Mouse (Mus musculus) left cerebral cortex, adult 8-10 months (tissue): ENCODE results near the gene Tsen15. TPM values are rescaled to one million over a fixed set of nuclear protein-coding genes. Genes with fewer than 3 reads are reported as not detected.
"Not testable (repeated sequence)": the region's sequence is repeated elsewhere in the genome, so short reads cannot be mapped to it uniquely, and the experiment has no call there.

ENCODE experiments used
- DNase-seq, 2 experiments: peaks; one replicate each; pipeline ENCODE4 v3.0.0; 2022; ENCODE audit warnings: low spot score in 2 of 2
- total RNA-seq, 4 experiments: library from RNA; stranded (reverse); gene quantifications; 2 replicates each; pipeline ENCODE4 v1.2.4; 2022

The Tsen15 gene
- total RNA-seq, 4 experiments from 2014 or later, result 31.9 to 36.0 (median 34.4) TPM

DNA sequence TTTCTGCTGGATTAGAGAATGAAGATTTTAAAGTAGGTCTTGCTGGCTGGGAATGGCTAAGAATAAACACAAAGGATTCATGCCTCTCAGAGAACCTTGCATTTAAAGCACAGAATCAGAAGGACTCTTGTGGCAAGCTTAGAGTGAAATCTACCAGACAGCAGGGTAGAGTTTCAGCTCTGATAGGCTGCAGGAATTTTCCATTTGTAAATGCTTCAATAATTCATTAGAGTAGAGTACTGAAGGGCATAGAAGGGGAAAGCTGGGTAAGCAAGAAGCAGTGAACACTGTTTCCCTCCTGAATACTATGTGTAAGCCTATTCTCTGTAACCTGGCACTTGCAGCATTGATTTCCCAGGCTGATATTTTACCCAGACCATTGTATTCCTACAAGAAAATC lies 2.8 kb upstream of the Tsen15 start:
- no peak for DNase-seq

DNA sequence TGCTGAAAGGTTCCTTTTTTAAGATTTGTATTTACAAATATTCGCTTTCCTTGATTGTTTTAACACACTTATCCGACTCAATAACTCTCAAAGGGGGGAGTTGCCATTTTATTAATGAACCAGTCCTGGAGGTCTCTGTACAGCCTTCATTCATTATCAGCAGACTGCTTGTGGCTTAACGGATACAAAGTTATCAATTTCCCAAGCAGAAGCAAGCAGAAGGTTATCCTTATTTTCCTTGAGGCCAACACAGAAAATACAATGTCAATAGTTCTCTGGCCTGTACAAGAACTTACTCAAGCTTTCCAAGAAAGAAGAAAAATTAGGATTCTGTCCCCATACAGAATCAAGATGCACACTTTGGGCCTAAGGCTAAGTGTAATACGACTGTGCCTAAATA lies 795 bp downstream of the Tsen15 start:
- not testable (repeated sequence) for DNase-seq

DNA sequence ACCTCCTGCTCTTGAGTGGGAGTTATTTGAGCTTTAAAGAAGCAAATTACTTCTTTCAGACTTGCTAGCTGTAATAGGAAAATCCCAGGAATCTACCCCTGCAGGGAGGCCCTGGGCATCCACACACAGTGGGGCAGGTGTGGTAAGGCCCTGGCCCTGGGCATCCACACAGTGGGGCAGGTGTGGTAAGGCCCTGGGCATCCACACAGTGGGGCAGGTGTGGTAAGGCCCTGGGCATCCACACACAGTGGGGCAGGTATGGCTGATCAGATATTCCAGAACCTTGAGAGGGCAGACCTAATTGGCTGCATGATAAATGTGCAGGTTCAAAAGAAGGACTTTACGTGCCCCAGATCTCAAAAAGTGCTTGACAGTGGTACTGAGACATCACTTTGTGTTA lies 1.9 kb downstream of the Tsen15 start:
- DNase-seq, result no peak

DNA sequence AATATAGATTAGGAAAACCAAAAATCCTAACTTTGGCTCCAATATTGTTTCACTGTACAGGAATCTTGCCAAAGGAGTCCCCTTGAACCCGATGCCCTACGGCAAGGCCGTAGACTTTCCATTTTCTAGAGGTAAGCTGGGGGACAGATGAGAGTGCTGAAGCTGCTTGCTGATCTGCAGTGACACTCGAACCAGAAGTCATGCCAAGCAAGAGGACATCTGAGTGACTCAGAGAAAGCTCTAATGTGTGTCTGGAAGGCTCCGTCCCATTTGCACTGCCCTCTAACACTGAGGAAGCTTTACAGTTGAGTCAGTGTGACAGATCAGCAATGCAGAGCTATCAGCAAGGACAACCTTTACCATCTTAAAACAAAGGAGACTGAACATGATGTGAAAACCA lies 8.2 kb downstream of the Tsen15 start:
- no peak for DNase-seq

DNA sequence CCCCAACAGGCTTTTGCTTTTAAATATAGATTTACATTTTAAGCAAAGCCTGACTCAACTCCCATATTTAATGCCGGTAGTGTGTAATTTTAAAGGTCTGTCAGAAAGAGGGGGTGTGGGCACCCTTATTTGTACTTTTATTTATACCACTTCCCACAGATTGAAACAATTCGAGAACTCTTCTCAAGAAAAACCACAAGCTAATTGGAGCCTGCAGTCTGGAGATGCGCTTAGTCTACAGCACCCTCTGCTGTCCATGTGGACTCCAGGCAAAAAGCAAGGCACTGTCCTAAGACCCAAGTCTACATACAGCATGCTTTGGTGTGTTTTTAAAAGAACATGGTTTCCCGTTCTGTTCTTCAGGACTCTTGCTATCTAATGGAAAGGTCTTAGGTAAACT lies 17.3 kb downstream of the Tsen15 start:
- peak; percentile 17 to 48 for DNase-seq

DNA sequence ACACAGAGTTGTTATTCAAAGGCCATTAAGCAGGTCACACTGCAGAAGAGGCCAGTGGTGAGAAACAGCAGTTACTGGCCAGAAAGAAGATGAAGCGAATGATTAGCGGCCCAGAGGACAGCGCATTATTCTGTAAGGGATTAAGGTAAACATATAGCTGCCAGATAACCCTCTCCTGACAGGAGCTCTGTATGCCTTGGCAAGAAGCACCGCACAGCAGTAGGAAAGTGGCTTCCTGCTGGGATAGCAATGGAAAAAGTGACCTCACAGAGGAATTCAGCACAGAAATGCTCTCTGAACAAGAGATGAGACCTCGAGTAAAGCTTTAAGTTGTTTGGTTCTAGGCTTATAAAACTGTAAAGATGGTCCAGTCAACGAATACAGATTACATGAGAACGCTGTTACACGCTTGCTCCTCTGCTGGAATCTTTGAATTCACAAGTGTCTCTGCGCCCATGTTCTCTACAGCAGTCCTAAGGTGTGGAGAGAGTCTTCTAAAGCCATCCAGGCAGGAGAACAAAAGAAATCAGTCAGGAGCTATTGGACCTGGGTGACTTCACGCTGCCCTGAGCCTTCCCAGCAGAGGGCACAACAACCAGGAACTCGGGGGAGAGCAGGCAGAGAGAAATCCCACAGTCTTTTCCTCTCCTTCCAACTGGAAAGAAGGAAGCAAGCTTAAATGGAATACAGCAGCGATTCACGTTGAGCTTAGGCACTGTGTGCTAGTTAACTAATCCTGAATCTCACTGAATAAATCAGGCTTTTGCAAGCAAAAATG lies 18.0 kb downstream of the Tsen15 start:
- no peak for DNase-seq

DNA sequence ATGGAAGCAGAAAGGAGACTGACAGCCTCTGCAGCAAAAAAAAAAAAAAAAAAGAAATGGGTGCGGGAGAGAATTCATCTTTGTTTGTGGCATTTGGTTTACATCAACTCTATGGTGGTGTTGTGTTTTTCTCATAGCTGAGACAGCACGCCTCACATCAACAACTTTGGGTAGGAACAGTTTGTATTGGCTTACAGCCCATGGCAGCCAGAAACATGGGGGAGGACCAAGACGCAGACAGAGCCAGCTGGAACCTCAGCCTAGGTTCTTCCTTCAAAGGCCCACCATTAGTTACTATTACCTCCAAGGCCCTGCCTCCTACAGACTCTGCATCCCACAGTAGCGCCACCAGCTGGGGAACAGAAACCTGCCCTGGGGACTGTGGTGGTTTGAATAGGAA lies 29.8 kb downstream of the Tsen15 start:
- DNase-seq, result no peak

DNA sequence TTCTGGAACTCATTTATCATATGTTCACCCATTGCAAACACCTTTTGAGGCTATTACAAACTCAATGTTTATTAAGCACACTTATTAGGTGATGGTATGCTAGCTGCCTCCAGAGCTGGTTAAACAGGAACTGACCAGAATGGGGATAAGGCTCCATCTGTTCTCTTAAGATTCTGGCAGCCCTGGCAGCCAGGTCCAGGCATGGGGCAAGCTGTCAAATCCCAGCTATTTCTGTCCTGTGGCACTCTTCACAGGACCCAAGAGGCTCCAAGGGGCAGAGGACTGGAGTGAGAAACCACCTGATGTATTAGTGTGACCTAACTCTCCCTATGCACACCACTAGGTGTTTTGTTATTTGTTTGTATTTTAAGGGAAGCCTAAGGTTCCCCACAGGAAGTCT lies 38.5 kb downstream of the Tsen15 start:
- no peak for DNase-seq

DNA sequence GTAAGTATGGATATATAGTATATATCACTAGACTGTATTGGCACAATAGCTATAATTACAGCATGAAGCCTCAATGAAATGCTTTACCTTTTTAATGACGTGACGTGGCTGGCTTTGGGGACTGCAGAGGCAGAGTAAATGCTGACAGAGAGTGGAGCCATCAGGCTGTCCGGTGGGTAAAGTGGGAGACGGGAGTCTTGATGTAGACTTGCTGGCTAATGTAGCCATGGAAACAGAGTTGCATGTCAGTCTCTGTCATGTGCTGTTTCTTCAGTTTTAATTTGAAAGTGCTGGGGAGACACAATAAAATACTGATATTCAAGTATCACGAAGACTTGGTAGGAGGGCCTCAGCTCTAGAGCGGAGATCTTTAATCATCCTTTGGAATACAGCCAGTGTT lies 62.5 kb downstream of the Tsen15 start:
- DNase-seq, result no peak

Other genes with a start within 250 kb of the Tsen15 start
- gene Colgalt2, start 13.1 kb upstream of the Tsen15 start, total RNA-seq, result 1 to 10 TPM; 5.0 to 6.4 (median 5.8) TPM